Mouse (Mus musculus) bone marrow macrophage, adult 2 months (primary cell): ENCODE data around the gene Pgd.

Experiments used
- CTCF ChIP-seq: IDR thresholded peaks from 2 replicates; pipeline ENCODE4 v1.5.1; 2012; ENCODE audit warnings: low read depth, mild to moderate bottlenecking, low read length, moderate library complexity
- POLR2A ChIP-seq: IDR thresholded peaks from 2 replicates; pipeline ENCODE4 v1.6.1; 2012; ENCODE audit warnings: mild to moderate bottlenecking, low read depth, low read length, borderline replicate concordance

DNA sequence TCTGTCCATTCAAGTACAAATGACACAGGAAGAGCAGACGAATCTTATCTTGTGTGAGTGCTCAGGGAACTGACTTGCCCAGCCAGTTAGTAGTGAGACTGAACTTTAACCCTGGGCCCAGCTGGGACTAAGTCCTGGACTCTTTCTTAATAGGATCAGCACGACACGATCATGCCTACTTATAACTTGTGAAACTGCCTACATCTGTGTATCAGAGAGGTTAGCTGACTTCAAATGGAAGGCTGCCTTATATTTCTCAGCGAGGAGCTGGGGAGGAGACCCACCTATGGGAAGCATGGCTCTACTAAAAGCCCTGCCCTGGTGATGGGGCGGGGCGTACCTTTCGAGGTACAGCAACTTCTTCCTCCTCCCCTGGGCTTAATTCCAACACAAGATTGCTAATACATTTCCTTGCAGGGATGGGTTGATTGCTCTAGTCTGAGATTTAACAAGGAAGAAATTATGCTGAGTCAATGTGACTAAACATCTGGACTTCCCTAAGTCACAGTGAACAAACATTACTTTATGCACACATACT, 3.9 kb upstream of the Pgd start:
- TF ChIP-seq CTCF, result no peak
- no peak for TF ChIP-seq POLR2A
